Mouse (Mus musculus): ENCODE results near the gene Entpd1. TPM values are rescaled to one million over a fixed set of nuclear protein-coding genes. Genes with fewer than 3 reads are reported as not detected.

Entpd1 gene
- polyA plus RNA-seq, 1 experiment = 13.1 TPM

GRCm38 (mm10) chr19:40719439-40720105 is 107.4 kb downstream of the Entpd1 start:
- peak in 1 of 2 experiments; percentile 31 for DNase-seq (ENCODE audit: extremely low spot score in 1 of 2, low spot score in 1 of 2)

DNA sequence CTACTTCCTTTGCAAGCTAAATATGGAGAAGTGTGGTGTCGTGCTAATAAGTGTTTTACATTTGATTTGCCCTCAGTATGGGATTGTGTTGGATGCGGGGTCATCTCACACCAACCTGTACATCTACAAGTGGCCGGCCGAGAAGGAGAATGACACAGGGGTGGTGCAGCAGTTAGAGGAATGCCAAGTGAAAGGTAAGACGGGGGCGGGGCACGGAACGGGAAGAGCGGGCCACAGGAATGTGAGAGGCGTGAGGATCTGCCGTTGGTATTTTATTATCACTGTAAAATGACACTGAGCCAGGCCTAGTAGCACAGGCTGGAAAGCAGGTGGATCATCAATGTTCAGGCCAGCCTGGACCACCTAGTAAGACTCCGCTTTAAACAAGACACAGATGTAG is 108.2 kb downstream of the Entpd1 start:
- no peak for DNase-seq (ENCODE audit: extremely low spot score in 1 of 2, low spot score in 1 of 2)

- DNase-seq (ENCODE audit: extremely low spot score in 1 of 2, low spot score in 1 of 2) = peak in 1 of 2 experiments; percentile 86
Measured at GRCm38 (mm10) chr19:40722137-40723038, 110.2 kb downstream of the Entpd1 start.

- DNase-seq (ENCODE audit: extremely low spot score in 1 of 2, low spot score in 1 of 2) = peak in 1 of 2 experiments; percentile 37
Measured at GRCm38 (mm10) chr19:40723516-40723915, 111.3 kb downstream of the Entpd1 start.

DNA sequence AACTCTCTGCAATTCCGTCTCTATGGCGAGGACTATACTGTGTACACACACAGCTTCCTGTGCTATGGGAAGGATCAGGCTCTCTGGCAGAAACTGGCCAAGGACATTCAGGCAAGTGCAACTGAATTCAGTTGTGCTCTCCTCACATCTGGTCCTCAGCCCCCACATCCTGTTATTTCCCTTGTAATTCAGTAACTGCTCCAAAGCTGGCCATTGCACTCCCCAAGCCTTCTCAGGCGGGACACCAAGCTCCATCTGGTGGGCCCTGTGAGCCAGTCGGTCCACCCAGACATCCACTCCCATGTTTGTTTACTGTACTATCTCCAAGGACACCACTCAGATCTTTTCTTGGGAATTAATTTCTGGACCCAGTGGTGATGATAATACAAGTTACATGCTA is 114.0 kb downstream of the Entpd1 start:
- no peak for DNase-seq (ENCODE audit: extremely low spot score in 1 of 2, low spot score in 1 of 2)

DNA sequence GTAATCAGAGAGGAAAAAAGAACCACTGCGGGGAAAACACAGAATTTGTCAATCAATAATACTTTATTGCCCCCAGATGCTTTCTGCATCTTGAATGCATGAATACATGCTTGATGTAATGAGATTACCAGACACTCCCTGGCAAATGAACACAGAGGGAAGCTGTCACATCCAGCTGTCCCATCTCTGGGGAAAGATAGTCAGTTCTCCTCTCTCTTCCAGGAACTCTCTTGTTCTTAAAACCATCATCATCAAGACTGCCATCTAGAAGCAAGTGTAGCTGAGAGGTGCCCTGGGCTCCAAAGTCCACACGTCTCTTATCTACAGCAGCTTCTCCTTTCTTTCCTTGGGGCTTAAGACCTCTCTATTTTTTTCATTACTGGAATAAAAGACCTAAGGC is 114.4 kb downstream of the Entpd1 start:
- no peak for DNase-seq (ENCODE audit: extremely low spot score in 1 of 2, low spot score in 1 of 2)

GRCm38 (mm10) chr19:40728213-40728612 is 116.0 kb downstream of the Entpd1 start:
- no peak for DNase-seq (ENCODE audit: extremely low spot score in 1 of 2, low spot score in 1 of 2)

GRCm38 (mm10) chr19:40728732-40729420 is 116.7 kb downstream of the Entpd1 start:
- no peak for DNase-seq (ENCODE audit: extremely low spot score in 1 of 2, low spot score in 1 of 2)

- DNase-seq (ENCODE audit: extremely low spot score in 1 of 2, low spot score in 1 of 2) = peak in 1 of 2 experiments; percentile 41
Measured at GRCm38 (mm10) chr19:40733409-40733808, 121.2 kb downstream of the Entpd1 start.

- peak in 1 of 2 experiments; percentile 49 for DNase-seq (ENCODE audit: extremely low spot score in 1 of 2, low spot score in 1 of 2)
Measured at GRCm38 (mm10) chr19:40733849-40734248, 121.7 kb downstream of the Entpd1 start.

- DNase-seq (ENCODE audit: extremely low spot score in 1 of 2, low spot score in 1 of 2) = peak; percentile 65 to 85
Measured at GRCm38 (mm10) chr19:40736680-40737512, 124.7 kb downstream of the Entpd1 start.

GRCm38 (mm10) chr19:40737613-40738012 is 125.4 kb downstream of the Entpd1 start:
- DNase-seq (ENCODE audit: extremely low spot score in 1 of 2, low spot score in 1 of 2) = no peak

DNA sequence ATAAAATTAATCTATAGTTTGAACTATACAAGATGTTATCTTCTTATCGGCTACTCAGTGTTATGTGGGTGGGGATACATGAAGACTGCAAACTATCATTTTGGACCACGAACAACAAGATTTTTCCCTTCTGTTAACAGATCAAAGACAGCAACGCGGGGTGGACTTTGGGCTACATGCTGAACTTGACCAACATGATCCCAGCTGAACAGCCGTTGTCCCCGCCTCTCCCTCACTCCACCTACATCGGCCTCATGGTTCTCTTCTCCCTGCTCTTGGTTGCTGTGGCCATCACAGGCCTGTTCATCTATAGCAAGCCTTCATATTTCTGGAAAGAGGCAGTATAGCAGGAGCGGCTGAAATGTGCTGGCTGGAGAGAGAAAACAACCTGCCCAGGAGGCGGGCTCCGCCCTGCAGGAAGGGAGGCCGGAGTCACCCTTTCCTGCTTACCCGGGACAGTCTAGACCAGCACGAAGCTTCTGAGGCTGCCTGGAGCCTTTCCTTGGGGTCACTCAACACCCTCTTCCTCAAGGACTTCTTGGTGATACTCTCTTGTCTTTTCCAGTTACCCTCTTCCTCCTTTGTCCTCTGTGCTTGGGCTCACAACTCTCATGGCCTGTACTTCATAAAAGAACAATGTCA is 126.6 kb downstream of the Entpd1 start:
- no peak for DNase-seq (ENCODE audit: extremely low spot score in 1 of 2, low spot score in 1 of 2)

- peak in 1 of 2 experiments; percentile 47 for DNase-seq (ENCODE audit: extremely low spot score in 1 of 2, low spot score in 1 of 2)
Measured at GRCm38 (mm10) chr19:40746603-40747002, 134.4 kb downstream of the Entpd1 start.

GRCm38 (mm10) chr19:40748559-40748958 is 136.4 kb downstream of the Entpd1 start, which contains the start of gene Cc2d2b:
TSS of gene Cc2d2b (plus strand) at chr19:40748753.
- no peak for DNase-seq (ENCODE audit: extremely low spot score in 1 of 2, low spot score in 1 of 2)

GRCm38 (mm10) chr19:40754311-40754710 is 142.1 kb downstream of the Entpd1 start:
- DNase-seq (ENCODE audit: extremely low spot score in 1 of 2, low spot score in 1 of 2) = peak in 1 of 2 experiments; percentile 31

DNA sequence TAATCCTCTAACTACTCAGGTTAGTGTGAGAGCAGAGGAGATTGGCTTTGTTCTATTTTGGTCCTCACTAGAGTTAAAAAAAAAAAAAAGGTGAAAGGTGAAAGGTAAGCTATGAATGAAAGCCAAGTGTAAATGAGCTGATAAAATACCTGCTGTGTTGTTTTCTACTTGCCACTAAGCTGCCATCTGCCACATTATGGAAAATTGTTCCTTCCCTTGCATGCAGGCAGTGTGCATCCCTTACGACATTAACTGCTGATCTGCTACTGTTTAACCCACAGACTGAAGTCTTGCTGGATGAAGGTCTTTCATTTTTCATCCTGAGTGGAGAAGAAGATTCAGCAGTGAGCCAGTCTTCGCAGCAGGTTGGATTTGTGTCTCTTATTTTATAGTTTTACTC is 147.9 kb downstream of the Entpd1 start:
- DNase-seq (ENCODE audit: extremely low spot score in 1 of 2, low spot score in 1 of 2) = no peak

- DNase-seq (ENCODE audit: extremely low spot score in 1 of 2, low spot score in 1 of 2) = peak in 1 of 2 experiments; percentile 70
Measured at GRCm38 (mm10) chr19:40762023-40762759, 150.0 kb downstream of the Entpd1 start.

DNA sequence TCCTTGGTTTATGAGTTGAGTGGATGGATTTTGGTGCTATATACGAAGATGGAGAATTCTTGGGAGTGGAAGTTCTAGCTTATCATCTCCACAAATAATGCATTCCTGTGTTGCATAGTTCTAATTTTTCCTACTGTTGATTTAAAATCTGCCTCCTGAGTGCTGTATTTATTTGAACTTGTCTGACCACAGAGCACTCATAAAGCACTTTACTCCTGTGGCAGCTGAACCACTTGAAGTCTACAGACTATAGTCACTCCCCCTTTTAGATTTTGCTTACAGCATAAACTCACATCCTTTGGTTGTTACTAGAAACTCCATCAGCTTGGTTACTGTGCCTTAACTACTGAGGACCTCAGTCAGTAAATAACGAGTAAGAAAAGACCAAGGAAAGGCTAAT is 155.0 kb downstream of the Entpd1 start:
- no peak for DNase-seq (ENCODE audit: extremely low spot score in 1 of 2, low spot score in 1 of 2)
